Mouse (Mus musculus) limb, embryonic 15.5 days (tissue): ENCODE measurements around the gene 5330417C22Rik. TPM values are rescaled to one million over a fixed set of nuclear protein-coding genes. Genes with fewer than 3 reads are reported as not detected.

Experiments used
- ATAC-seq: fragments of 200-750 bp; cut with Nextera tagmentation; 2 replicates; pipeline ENCODE4 v1.8.0; 2017; ENCODE audit warnings: low read depth, moderate TSS enrichment; ENCODE audit not compliant: insufficient number of reproducible peaks, low FRiP score, low TSS enrichment
- H3K27ac ChIP-seq: fragments of 300-500 bp; sonication (generic); 2 replicates; pipeline ENCODE4 v1.5.1; 2015; ENCODE audit warnings: moderate library complexity, mild to moderate bottlenecking, inconsistent platforms
- H3K27me3 ChIP-seq: fragments of 300-500 bp; sonication (generic); 2 replicates; pipeline ENCODE4 v1.6.1; 2015; ENCODE audit warnings: inconsistent platforms
- H3K36me3 ChIP-seq: fragments of 300-500 bp; sonication (generic); 2 replicates; pipeline ENCODE4 v1.6.1; 2015; ENCODE audit warnings: inconsistent platforms
- H3K4me1 ChIP-seq: fragments of 300-500 bp; sonication (generic); 2 replicates; pipeline ENCODE4 v1.6.1; 2015; ENCODE audit warnings: inconsistent platforms
- H3K4me2 ChIP-seq: fragments of 300-500 bp; sonication (generic); 2 replicates; pipeline ENCODE4 v1.6.1; 2015; ENCODE audit warnings: mild to moderate bottlenecking, inconsistent platforms
- H3K4me3 ChIP-seq: fragments of 300-500 bp; sonication (generic); 2 replicates; pipeline ENCODE4 v1.5.1; 2015; ENCODE audit warnings: mild to moderate bottlenecking, inconsistent platforms
- H3K9ac ChIP-seq: fragments of 300-500 bp; sonication (generic); 2 replicates; pipeline ENCODE4 v1.6.1; 2015; ENCODE audit warnings: inconsistent platforms
- H3K9me3 ChIP-seq: fragments of 300-500 bp; sonication (generic); 2 replicates; pipeline ENCODE4 v1.6.1; 2016; ENCODE audit warnings: inconsistent platforms
- WGBS: fragments of 180-500 bp; shearing (Covaris S2); methylation state at CpG from one replicate; pipeline ENCODE4 v1.1.7; 2015; 5-methylcytosine and 5-hydroxymethylcytosine counted together
- polyA plus RNA-seq: library from polyadenylated mRNA; unstranded; fragments of >200 nt; fragmentation: Nextera tagmentation; extraction: Ambion mirVana; gene quantifications from 2 replicates; pipeline ENCODE4 v1.2.1, GENCODE M21; 2015

The 5330417C22Rik gene
- polyA plus RNA-seq, 1 experiment from 2014 or later, result 0.63 TPM

- Histone ChIP-seq H3K4me3 (0 out of 2 replicates have a peak overlapping the region, but pooled peaks have one; percentile 11), H3K27ac (peak overlapping the region; percentile 71), H3K4me1 (peaks cover 27% of the 10 kb centered on the region), H3K9ac (no peak overlapping the region), H3K9me3 (no peaks in the 10 kb centered on the region), H3K36me3 (peaks cover 40% of the 10 kb centered on the region), H3K4me2 (peak overlapping the region; percentile 40), H3K27me3 (no peaks in the 10 kb centered on the region)
- WGBS, result 15% methylated on average over 11 of the region's 11 CpGs
- ATAC-seq, result peak; percentile 76
These were observed 112.2 kb downstream of the 5330417C22Rik start for GRCm38 (mm10) chr3:108423844-108424801.

- H3K36me3 ChIP-seq, result peaks cover 29% of the 10 kb centered on the region
- no peak overlapping the region for H3K27ac ChIP-seq
- no peak overlapping the region for H3K9ac ChIP-seq
- peaks cover 27% of the 10 kb centered on the region for H3K4me1 ChIP-seq
- ATAC-seq, result no peak
- no peak overlapping the region for H3K4me3 ChIP-seq
- H3K9me3 ChIP-seq, result no peaks in the 10 kb centered on the region
- no peak overlapping the region for H3K4me2 ChIP-seq
- WGBS, result 31% methylated on average over 6 of the region's 6 CpGs
- no peaks in the 10 kb centered on the region for H3K27me3 ChIP-seq
These were observed 113.3 kb downstream of the 5330417C22Rik start for GRCm38 (mm10) chr3:108423006-108423405.

- Histone ChIP-seq H3K4me3 (peak overlapping the region; percentile 79), H3K36me3 (peaks cover 22% of the 10 kb centered on the region), H3K4me2 (peak overlapping the region; percentile 98), H3K27me3 (peaks cover 15% of the 10 kb centered on the region), H3K9me3 (0 out of 2 replicates have a peak, but pooled peaks cover 13% of the 10 kb centered on the region), H3K4me1 (peaks cover 24% of the 10 kb centered on the region), H3K27ac (peak overlapping the region; percentile 47; the same call in 1 of the 2 replicates), H3K9ac (peak overlapping the region; percentile 64)
- WGBS, result under 1% methylated on average over 47 of the region's 48 CpGs
- peak; percentile 67; the same call in 1 of the 2 replicates for ATAC-seq
These were observed 120.5 kb downstream of the 5330417C22Rik start for GRCm38 (mm10) chr3:108415831-108416223.

- Histone ChIP-seq H3K9me3 (0 out of 2 replicates have a peak, but pooled peaks cover 13% of the 10 kb centered on the region), H3K27ac (peak within 1 kb of the TSS; percentile 47; the same call in 1 of the 2 replicates), H3K4me3 (peak within 1 kb of the TSS; percentile 79), H3K9ac (peak within 1 kb of the TSS; percentile 64), H3K36me3 (peaks cover 22% of the 10 kb centered on the region), H3K4me2 (peak within 1 kb of the TSS; percentile 98), H3K4me1 (peaks cover 30% of the 10 kb centered on the region), H3K27me3 (peaks cover 15% of the 10 kb centered on the region)
- 6% methylated on average over 61 of the region's 67 CpGs for WGBS
- ATAC-seq, result peak; percentile 11; the same call in 1 of the 2 replicates
These were observed 121.2 kb downstream of the 5330417C22Rik start, which contains the start of gene Celsr2 for GRCm38 (mm10) chr3:108414857-108415830. Gene Celsr2 (minus strand): TSS chr3:108415552.

GRCm38 (mm10) chr3:108413634-108414360, 122.5 kb downstream of the 5330417C22Rik start:
- peaks cover 25% of the 10 kb centered on the region for H3K36me3 ChIP-seq
- no peak overlapping the region for H3K27ac ChIP-seq
- H3K9me3 ChIP-seq, result 0 out of 2 replicates have a peak, but pooled peaks cover 13% of the 10 kb centered on the region
- no peak overlapping the region for H3K9ac ChIP-seq
- H3K27me3 ChIP-seq, result peaks cover 15% of the 10 kb centered on the region
- H3K4me1 ChIP-seq, result peaks cover 36% of the 10 kb centered on the region
- H3K4me3 ChIP-seq, result no peak overlapping the region
- H3K4me2 ChIP-seq, result no peak overlapping the region
- WGBS, result 98% methylated on average over 35 of the region's 35 CpGs
- ATAC-seq, result no peak

GRCm38 (mm10) chr3:108411754-108412121, 124.6 kb downstream of the 5330417C22Rik start:
- H3K4me3 ChIP-seq, result peak overlapping the region; percentile 1; the same call in 1 of the 2 replicates
- H3K4me2 ChIP-seq, result 0 out of 2 replicates have a peak overlapping the region, but pooled peaks have one; percentile 6
- H3K9ac ChIP-seq, result no peak overlapping the region
- H3K27me3 ChIP-seq, result peaks cover 11% of the 10 kb centered on the region
- 0 out of 2 replicates have a peak, but pooled peaks cover 13% of the 10 kb centered on the region for H3K9me3 ChIP-seq
- peaks cover 29% of the 10 kb centered on the region for H3K36me3 ChIP-seq
- no peak for ATAC-seq
- peak overlapping the region; percentile 55; the same call in 1 of the 2 replicates for H3K27ac ChIP-seq
- H3K4me1 ChIP-seq, result peaks cover 36% of the 10 kb centered on the region
- WGBS, result 64% methylated on average over 8 of the region's 8 CpGs

- Histone ChIP-seq H3K4me1 (peaks cover 36% of the 10 kb centered on the region), H3K4me2 (peak overlapping the region; percentile 22; the same call in 1 of the 2 replicates), H3K36me3 (peaks cover 33% of the 10 kb centered on the region), H3K27me3 (peaks cover 5% of the 10 kb centered on the region; the same call in 1 of the 2 replicates), H3K9me3 (0 out of 2 replicates have a peak, but pooled peaks cover 13% of the 10 kb centered on the region), H3K27ac (peak overlapping the region; percentile 17; the same call in 1 of the 2 replicates), H3K9ac (no peak overlapping the region), H3K4me3 (peak overlapping the region; percentile 1; the same call in 1 of the 2 replicates)
- ATAC-seq, result no peak
- WGBS, result 61% methylated on average over 5 of the region's 5 CpGs
These were observed 125.1 kb downstream of the 5330417C22Rik start for GRCm38 (mm10) chr3:108411026-108411753.

- H3K36me3 ChIP-seq, result peaks cover 33% of the 10 kb centered on the region
- 0 out of 2 replicates have a peak, but pooled peaks cover 5% of the 10 kb centered on the region for H3K27me3 ChIP-seq
- H3K9ac ChIP-seq, result no peak overlapping the region
- H3K9me3 ChIP-seq, result 0 out of 2 replicates have a peak, but pooled peaks cover 13% of the 10 kb centered on the region
- ATAC-seq, result no peak
- 36% methylated on average over 5 of the region's 5 CpGs for WGBS
- H3K27ac ChIP-seq, result 0 out of 2 replicates have a peak overlapping the region, but pooled peaks have one; percentile 17
- H3K4me2 ChIP-seq, result no peak overlapping the region; the same call in 1 of the 2 replicates
- no peak overlapping the region for H3K4me3 ChIP-seq
- H3K4me1 ChIP-seq, result peaks cover 35% of the 10 kb centered on the region
These were observed 126.0 kb downstream of the 5330417C22Rik start for GRCm38 (mm10) chr3:108410359-108410714.

GRCm38 (mm10) chr3:108409656-108410358, 126.5 kb downstream of the 5330417C22Rik start:
- H3K9ac ChIP-seq, result 0 out of 2 replicates have a peak overlapping the region, but pooled peaks have one; percentile 17

More at GRCm38 (mm10) chr3:108409656-108410358, 126.5 kb downstream of the 5330417C22Rik start:
- no peak for ATAC-seq
- 0 out of 2 replicates have a peak, but pooled peaks cover 13% of the 10 kb centered on the region for H3K9me3 ChIP-seq
- WGBS, result 51% methylated on average over 8 of the region's 8 CpGs
- no peak overlapping the region for H3K4me2 ChIP-seq
- H3K4me1 ChIP-seq, result peaks cover 30% of the 10 kb centered on the region
- no peak overlapping the region for H3K27ac ChIP-seq
- H3K4me3 ChIP-seq, result no peak overlapping the region
- 0 out of 2 replicates have a peak, but pooled peaks cover 2% of the 10 kb centered on the region for H3K27me3 ChIP-seq
- peaks cover 33% of the 10 kb centered on the region for H3K36me3 ChIP-seq
